Mouse (Mus musculus): ENCODE measurements around the gene Clec3b.

Gene Clec3b

GRCm38 (mm10) chr9:123150241-123151020 is at the start of gene Clec3b:
TSS of gene Clec3b (plus strand) at chr9:123150946.
- peak; percentile 15 to 16 for DNase-seq

- no peak for DNase-seq
Measured at GRCm38 (mm10) chr9:123103425-123103824, 47.3 kb upstream of the Clec3b start.

- no peak for DNase-seq
Measured at GRCm38 (mm10) chr9:123104362-123104761, 46.4 kb upstream of the Clec3b start.

DNA sequence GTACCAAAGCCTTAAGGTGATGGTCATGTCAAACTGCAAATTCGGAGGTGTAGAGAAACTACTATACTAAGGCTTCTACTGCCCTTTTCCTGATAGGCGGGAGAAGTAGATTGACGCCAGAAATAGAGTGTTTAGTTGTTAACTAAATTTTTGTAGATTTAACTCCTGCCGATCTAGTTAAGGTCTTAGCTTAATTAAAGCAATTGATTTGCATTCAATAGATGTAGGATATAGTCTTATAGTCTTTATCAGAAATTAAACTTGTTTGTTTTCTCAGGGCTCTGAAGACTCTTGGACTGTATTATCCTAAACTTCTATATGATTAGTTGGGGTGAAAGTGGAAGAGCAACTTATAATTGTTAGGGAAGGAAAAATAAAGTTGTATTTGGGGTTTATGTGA is 43.6 kb upstream of the Clec3b start:
- no peak for DNase-seq

- DNase-seq: no peak
Measured at GRCm38 (mm10) chr9:123109188-123109587, 41.6 kb upstream of the Clec3b start.

GRCm38 (mm10) chr9:123111751-123112221 is 39.0 kb upstream of the Clec3b start:
- no peak for DNase-seq

GRCm38 (mm10) chr9:123112805-123113521 is 37.8 kb upstream of the Clec3b start, which contains the start of the genes Zdhhc3 and Exosc7:
TSS of gene Zdhhc3 (minus strand) at chr9:123113205.
TSS of gene Exosc7 (plus strand) at chr9:123113215.
- peak; percentile 81 to 96 for DNase-seq

DNA sequence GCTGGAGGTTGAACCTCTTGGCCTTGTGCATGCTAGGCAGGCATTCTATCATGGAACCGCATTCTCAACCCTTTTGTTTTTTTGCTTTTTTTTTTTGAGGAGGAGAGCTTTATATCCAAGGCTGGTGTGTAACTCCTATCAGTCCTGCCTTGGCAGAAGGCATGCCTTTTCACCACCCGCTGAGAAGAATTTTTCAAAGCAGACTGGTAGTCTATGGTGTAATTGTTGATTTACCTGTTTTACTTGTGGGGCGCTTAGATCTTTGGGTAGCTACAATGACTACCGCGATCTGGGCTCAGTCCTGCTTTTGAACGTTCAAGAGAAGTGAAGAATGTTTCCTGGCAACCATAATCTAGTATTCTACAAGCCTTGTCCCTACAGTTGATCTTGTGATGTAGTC is 36.8 kb upstream of the Clec3b start:
- DNase-seq: peak in 1 of 2 experiments; percentile 10

DNA sequence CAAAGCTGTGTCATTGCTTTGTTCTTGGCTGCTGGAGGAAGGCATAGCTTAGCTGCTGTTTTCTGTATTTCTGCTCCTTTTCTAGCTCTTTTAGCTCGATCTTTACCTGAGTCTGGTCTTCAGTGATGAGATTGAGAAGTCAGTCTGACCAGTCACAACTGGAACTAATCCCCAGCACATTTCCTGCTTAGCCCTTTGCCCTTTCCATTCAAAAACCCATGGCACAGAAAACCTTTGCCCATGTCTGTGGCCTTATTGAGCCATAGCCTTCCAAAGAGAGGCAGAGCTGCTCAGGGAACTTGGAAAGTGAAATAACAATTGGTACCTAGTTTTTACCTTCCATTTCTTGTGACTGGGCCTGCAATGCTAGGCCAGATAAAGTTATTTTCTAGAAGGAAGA is 35.2 kb upstream of the Clec3b start:
- DNase-seq: no peak

- no peak for DNase-seq
Measured at GRCm38 (mm10) chr9:123123017-123123416, 27.7 kb upstream of the Clec3b start.

- peak in 1 of 2 experiments; percentile 23 for DNase-seq
Measured at GRCm38 (mm10) chr9:123123571-123124412, 27.0 kb upstream of the Clec3b start.

DNA sequence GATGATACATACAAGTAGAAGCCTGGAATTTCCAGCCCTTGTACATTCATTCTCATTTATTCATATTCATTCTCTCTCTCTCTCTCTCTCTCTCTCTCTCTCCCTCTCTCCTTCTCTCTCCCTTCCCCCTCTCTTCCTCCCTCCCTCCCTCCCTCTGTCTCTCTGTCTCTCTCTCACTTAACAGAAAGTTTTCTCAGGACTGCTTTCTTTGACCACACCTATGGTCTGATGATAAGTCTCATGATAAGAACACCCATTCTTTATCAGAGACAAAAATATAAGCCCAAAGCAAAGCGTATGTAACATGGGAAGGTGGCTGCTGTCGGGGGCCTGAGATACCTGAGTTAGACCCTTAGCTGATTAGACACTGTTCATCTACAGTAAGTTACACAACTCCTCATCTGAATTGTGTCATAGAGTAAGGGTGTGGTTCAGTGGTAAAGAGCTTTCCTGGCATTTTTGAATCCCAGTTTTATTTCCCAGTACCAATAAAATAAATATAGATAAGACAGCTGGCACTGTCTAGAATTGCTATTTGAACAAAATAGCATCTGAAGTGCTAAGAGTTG is 26.2 kb upstream of the Clec3b start:
- no peak for DNase-seq

- no peak for DNase-seq
Measured at GRCm38 (mm10) chr9:123127663-123128062, 23.1 kb upstream of the Clec3b start.

DNA sequence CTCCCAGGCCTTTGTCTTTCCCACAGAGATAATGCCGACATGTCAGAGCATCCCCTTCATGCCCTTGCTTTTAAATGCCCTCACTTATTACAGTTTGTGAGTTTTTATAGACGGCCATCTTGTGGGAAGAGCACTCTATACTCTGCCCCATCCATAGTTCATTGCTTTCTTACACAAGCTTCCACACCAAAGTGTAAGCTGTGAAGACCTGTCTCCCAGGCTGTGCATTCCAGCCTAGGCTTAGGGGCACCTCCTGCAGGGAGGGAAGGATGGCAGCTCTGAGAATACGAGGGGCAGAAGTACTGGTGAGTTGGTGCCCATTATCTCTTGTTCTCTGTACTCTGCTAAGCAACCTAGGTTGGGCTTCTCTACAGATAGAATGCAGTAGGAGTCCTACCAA is 17.8 kb upstream of the Clec3b start:
- DNase-seq: no peak

- no peak for DNase-seq
Measured at GRCm38 (mm10) chr9:123136953-123137682, 13.6 kb upstream of the Clec3b start.

DNA sequence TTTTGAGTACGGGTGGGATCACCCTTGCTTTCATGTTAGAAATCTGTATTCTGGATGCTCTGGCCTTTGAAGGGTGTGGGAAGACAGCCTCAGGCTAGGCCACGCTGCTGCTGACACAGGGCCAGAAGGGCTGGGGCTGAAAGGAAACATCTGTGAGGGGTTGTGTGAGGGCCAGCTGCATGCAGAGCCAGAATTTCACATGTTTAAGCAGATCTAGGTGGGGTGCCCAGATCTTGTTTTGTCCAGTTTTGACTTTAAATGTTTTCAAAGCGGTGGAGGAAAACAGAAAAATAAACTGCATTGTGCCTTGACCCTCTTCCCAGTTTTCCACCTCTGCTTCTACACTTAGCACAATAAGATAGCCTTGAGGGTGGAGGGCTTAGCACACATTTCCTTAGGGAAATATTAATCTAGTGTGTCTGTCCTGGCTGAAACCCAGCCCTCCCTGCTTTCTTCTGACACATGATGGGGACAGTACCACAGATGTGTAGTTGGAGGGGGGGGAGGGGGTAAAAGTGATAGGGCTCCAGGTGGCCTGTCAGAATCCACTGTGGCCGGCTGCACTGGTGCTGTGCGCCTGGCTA is 11.8 kb upstream of the Clec3b start:
- DNase-seq: no peak

DNA sequence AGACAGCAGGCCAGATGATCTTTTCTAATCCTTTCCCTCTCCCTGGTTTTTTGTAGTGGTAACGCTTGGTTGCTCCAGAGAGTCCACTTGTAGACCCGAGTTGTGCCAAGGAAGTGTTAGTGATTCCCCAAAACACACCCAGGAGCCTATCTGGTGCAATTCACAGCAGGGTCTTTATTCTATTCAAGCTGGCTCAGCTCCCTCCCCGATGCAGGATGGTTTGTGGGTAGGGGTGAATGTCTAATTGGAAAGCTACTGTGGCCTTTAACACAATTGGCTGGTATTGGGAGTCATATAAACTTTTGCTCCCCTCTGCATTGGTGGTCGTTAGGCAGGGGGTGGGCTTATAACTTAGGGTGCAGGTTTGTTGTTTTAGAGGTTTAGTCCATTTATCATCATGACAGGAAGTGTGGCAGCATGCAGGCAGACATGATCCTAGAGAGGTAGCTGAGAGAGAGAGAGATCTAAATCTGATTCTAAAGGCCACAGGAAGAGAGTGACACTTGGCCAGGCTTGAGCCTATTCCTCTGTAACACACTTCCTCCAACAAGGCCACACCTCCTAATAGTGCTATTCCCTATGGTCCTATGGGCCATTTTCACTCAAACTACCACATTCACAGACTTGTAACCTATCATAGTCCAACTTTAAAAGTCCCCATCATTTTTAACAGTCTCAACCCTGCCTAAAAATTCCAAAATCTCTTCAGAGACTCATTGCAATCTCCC is 10.7 kb upstream of the Clec3b start:
- DNase-seq: no peak

DNA sequence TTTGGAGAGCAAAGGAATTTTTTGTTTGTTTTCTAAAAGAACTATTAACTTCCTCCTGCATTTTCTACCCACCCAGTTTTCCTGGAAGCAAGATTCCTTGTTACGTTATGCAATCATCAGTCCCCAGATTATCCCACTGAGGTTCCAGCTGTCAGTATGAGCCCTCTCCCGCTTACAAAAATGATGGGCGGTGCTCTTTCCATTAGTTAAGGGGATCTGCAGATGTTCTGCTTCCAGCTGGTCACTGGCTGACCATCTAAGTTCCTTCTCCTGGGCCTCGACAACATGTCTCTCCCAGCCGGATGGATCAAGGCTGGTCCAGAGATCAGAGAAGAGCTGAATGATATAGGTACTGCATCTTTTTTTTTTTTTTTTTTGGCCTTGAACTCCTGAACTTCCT is 2.3 kb upstream of the Clec3b start:
- DNase-seq: no peak

DNA sequence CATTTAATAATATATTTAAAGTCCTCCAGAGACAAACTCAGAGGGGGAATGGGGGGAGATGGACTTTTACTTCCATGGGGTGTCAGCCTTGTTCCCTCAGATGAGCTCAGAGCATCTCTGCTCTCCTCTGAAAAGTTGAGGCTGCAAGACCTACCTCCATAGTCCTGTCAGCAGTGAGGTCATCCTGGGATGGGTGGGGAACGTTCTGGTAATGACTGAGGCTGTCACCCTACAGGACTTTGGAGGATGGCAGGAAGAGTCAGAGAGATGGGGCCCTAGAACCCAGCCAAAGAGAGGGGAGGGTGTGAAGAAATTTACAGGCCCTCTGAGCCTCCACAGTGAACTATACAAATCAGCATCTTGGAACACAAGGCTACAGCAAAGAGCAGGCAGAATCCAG is 815 bp downstream of the Clec3b start:
- DNase-seq: no peak

GRCm38 (mm10) chr9:123152026-123152425 is 1.3 kb downstream of the Clec3b start:
- DNase-seq: no peak

GRCm38 (mm10) chr9:123153121-123153520 is 2.4 kb downstream of the Clec3b start:
- DNase-seq: no peak
